Mouse (Mus musculus): Measurements from ENCODE around the gene Rps7. TPM values are rescaled to one million over a fixed set of nuclear protein-coding genes. Genes with fewer than 3 reads are reported as not detected.
A peak's percentile ranks its signal among the peaks of the same experiment; 100 is the strongest.

Rps7 gene
- total and polyA plus RNA-seq, 2 experiments from 2014 or later = 419 to 717 TPM

- no peak for TF ChIP-seq EP300 (IDR thresholded peaks at IDR 0.05; ENCODE audit: low read depth)
- Histone ChIP-seq H3K36me3 (replicated peaks; ENCODE audit: control insufficient read depth, insufficient read depth, low read length) (peaks cover 2% of the 10 kb centered on the region; the same call in 1 of the 2 replicates), H3K9me3 (replicated peaks; ENCODE audit: control insufficient read depth, low read length) (no peaks in the 10 kb centered on the region), H3K4me1 (ENCODE audit: control insufficient read depth, insufficient read depth) (peaks cover 10% of the 10 kb centered on the region), H3K27me3 (ENCODE audit: control insufficient read depth, insufficient read depth, low read length) (no peaks in the 10 kb centered on the region), H3K4me2 (ENCODE audit: low read depth, low read length) (peak within 1 kb of the TSS; percentile 44), H3K4me3 (ENCODE audit: low read depth, low read length) (no peak within 1 kb of the TSS), H3K27ac (ENCODE audit: low read depth) (peak within 1 kb of the TSS; percentile 40), H3K9ac (replicated peaks; ENCODE audit: low read depth, low read length) (no peak within 1 kb of the TSS)
- no peak for DNase-seq (ENCODE audit: low spot score)
- ATAC-seq (ENCODE audit: insufficient read depth, low read depth) = peak; percentile 62
- WGBS = 22% methylated on average over 5 of the region's 5 CpGs
These were observed 12.6 kb downstream of the Rps7 start, which contains the start of gene Colec11 for GRCm38 (mm10) chr12:28623195-28623594. Gene Colec11 (minus strand): TSS chr12:28623377.

- peak overlapping the region; percentile 6 for H3K4me2 ChIP-seq (ENCODE audit: low read depth, low read length)
These were observed 13.1 kb downstream of the Rps7 start for GRCm38 (mm10) chr12:28622641-28623040.

GRCm38 (mm10) chr12:28622167-28622532, 13.6 kb downstream of the Rps7 start:
- 0 out of 2 replicates have a peak overlapping the region, but pooled peaks have one; percentile 41 for H3K27ac ChIP-seq (ENCODE audit: low read depth)
- DNase-seq (ENCODE audit: low spot score) = no peak
- no peak overlapping the region for H3K4me3 ChIP-seq (ENCODE audit: low read depth, low read length)
- H3K4me1 ChIP-seq (ENCODE audit: control insufficient read depth, insufficient read depth) = peaks cover 10% of the 10 kb centered on the region
- no peaks in the 10 kb centered on the region for H3K9me3 ChIP-seq (replicated peaks; ENCODE audit: control insufficient read depth, low read length)
- no peak for ATAC-seq (ENCODE audit: insufficient read depth, low read depth)
- WGBS = 25% methylated on average over 5 of the region's 5 CpGs
- peak overlapping the region; percentile 44 for H3K4me2 ChIP-seq (ENCODE audit: low read depth, low read length)
- TF ChIP-seq CTCF (IDR thresholded peaks at IDR 0.05; ENCODE audit: low read depth) = no peak
- TF ChIP-seq EP300 (IDR thresholded peaks at IDR 0.05; ENCODE audit: low read depth) = no peak
- H3K36me3 ChIP-seq (replicated peaks; ENCODE audit: control insufficient read depth, insufficient read depth, low read length) = no peaks in the 10 kb centered on the region
- no peak overlapping the region; the same call in 1 of the 2 replicates for H3K9ac ChIP-seq (replicated peaks; ENCODE audit: low read depth, low read length)
- no peaks in the 10 kb centered on the region for H3K27me3 ChIP-seq (ENCODE audit: control insufficient read depth, insufficient read depth, low read length)

More at GRCm38 (mm10) chr12:28622641-28623040, 13.1 kb downstream of the Rps7 start:
- ATAC-seq (ENCODE audit: insufficient read depth, low read depth) = no peak
- no peak for DNase-seq (ENCODE audit: low spot score)
- Histone ChIP-seq H3K9ac (replicated peaks; ENCODE audit: low read depth, low read length) (no peak overlapping the region), H3K4me1 (ENCODE audit: control insufficient read depth, insufficient read depth) (peaks cover 10% of the 10 kb centered on the region), H3K4me3 (ENCODE audit: low read depth, low read length) (no peak overlapping the region), H3K27me3 (ENCODE audit: control insufficient read depth, insufficient read depth, low read length) (no peaks in the 10 kb centered on the region), H3K27ac (ENCODE audit: low read depth) (peak overlapping the region; percentile 40; the same call in 1 of the 2 replicates), H3K36me3 (replicated peaks; ENCODE audit: control insufficient read depth, insufficient read depth, low read length) (no peaks in the 10 kb centered on the region), H3K9me3 (replicated peaks; ENCODE audit: control insufficient read depth, low read length) (no peaks in the 10 kb centered on the region)
- TF ChIP-seq CTCF (IDR thresholded peaks at IDR 0.05; ENCODE audit: low read depth) (no peak), EP300 (IDR thresholded peaks at IDR 0.05; ENCODE audit: low read depth) (no peak)
- WGBS = 67% methylated on average over 1 of the region's 1 CpGs

GRCm38 (mm10) chr12:28621451-28622166, 14.1 kb downstream of the Rps7 start:
- H3K9ac ChIP-seq (replicated peaks; ENCODE audit: low read depth, low read length) = no peak overlapping the region; the same call in 1 of the 2 replicates
- no peak for ATAC-seq (ENCODE audit: insufficient read depth, low read depth)
- 9% methylated on average over 7 of the region's 7 CpGs for WGBS

GRCm38 (mm10) chr12:28617297-28617696, 18.5 kb downstream of the Rps7 start:
- DNase-seq (ENCODE audit: low spot score) (no peak), ATAC-seq (ENCODE audit: insufficient read depth, low read depth) (no peak)
- WGBS = 55% methylated on average over 4 of the region's 4 CpGs
- Histone ChIP-seq H3K4me3 (ENCODE audit: low read depth, low read length) (no peak overlapping the region), H3K27me3 (ENCODE audit: control insufficient read depth, insufficient read depth, low read length) (no peaks in the 10 kb centered on the region), H3K27ac (ENCODE audit: low read depth) (no peak overlapping the region), H3K4me1 (ENCODE audit: control insufficient read depth, insufficient read depth) (peaks cover 6% of the 10 kb centered on the region), H3K9me3 (replicated peaks; ENCODE audit: control insufficient read depth, low read length) (no peaks in the 10 kb centered on the region), H3K36me3 (replicated peaks; ENCODE audit: control insufficient read depth, insufficient read depth, low read length) (no peaks in the 10 kb centered on the region), H3K9ac (replicated peaks; ENCODE audit: low read depth, low read length) (no peak overlapping the region), H3K4me2 (ENCODE audit: low read depth, low read length) (no peak overlapping the region)
- TF ChIP-seq EP300 (IDR thresholded peaks at IDR 0.05; ENCODE audit: low read depth) = no peak
- TF ChIP-seq CTCF (IDR thresholded peaks at IDR 0.05; ENCODE audit: low read depth) = no peak

More at GRCm38 (mm10) chr12:28621451-28622166, 14.1 kb downstream of the Rps7 start:
- TF ChIP-seq CTCF (IDR thresholded peaks at IDR 0.05; ENCODE audit: low read depth) = peak; percentile 15; the same call in 1 of the 2 replicates
- no peak for TF ChIP-seq EP300 (IDR thresholded peaks at IDR 0.05; ENCODE audit: low read depth)
- peaks cover 10% of the 10 kb centered on the region for H3K4me1 ChIP-seq (ENCODE audit: control insufficient read depth, insufficient read depth)
- H3K36me3 ChIP-seq (replicated peaks; ENCODE audit: control insufficient read depth, insufficient read depth, low read length) = no peaks in the 10 kb centered on the region
- H3K9me3 ChIP-seq (replicated peaks; ENCODE audit: control insufficient read depth, low read length) = no peaks in the 10 kb centered on the region
- H3K4me2 ChIP-seq (ENCODE audit: low read depth, low read length) = peak overlapping the region; percentile 44
- no peaks in the 10 kb centered on the region for H3K27me3 ChIP-seq (ENCODE audit: control insufficient read depth, insufficient read depth, low read length)
- peak overlapping the region; percentile 6 for H3K4me3 ChIP-seq (ENCODE audit: low read depth, low read length)
- DNase-seq (ENCODE audit: low spot score) = no peak
- peak overlapping the region; percentile 41; the same call in 1 of the 2 replicates for H3K27ac ChIP-seq (ENCODE audit: low read depth)

All from heart, postnatal 0 days (tissue).